9 mouse cellular contexts compared by ENCODE assay signal in the genomic region with DNA sequence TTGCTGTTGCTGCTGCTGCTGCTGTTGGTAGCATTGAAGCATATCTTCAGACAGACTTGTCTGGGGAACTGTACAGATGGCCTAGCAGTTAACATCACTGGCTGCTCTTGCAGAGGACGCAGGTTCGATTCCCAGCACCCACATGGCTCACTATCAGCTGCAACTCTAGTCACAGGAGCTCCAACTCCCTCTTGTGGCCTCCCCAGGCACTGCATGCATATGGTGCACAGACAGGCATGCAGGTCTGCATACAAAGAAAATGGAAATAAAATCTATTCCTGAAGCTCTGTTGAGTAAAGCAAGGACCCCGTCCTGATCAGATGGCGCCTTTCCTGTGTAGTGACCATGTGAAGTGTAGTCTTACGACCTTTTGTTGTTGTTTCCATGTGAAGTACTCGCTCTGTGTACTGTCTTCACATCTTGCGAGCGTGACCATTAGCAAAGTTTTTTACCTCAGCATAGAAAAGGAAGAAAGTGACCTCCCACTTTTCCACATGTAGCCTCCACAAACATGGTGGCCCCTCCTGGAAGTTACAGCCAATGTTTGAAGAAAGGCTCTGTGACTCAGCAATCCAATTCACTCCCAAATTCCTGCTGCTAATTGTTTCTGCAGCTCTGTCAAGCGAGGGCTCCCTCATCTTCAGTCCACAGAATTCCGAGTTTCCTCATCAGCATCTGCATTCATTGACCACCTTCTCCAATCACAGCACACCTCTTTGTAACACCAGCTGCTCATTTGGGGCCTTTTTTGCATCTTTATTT.
A peak's percentile ranks its signal among the peaks of the same experiment; 100 is the strongest.
DNase-seq lines count a peak whose midpoint lies in the region; TF ChIP-seq lines count a peak whose summit lies in the region.
"Had no signal": no experiment of that assay in that cellular context is flagged by ENCODE, and none has a peak within 500 bp of the region (broad histone marks: within the 10 kb centered on the region; RNA-seq: fewer than 3 reads in every experiment).

No protein-coding gene starts in this region.

- H3K4me1 ChIP-seq in brown adipose tissue, adult 24 weeks (ENCODE audit: control insufficient read depth, insufficient read depth, insufficient read length, low read length) = peaks cover 14% of the 10 kb centered on the region; the same call in 1 of the 2 replicates
- H3K4me1 ChIP-seq: forebrain, embryonic 12.5 days had no signal

- no peak overlapping the region for H3K27ac ChIP-seq in gastrocnemius, adult 2 months
- no peak overlapping the region for H3K27ac ChIP-seq in layer of hippocampus, adult 2 months
- H3K27ac ChIP-seq in brown adipose tissue, adult 24 weeks (replicated peaks; ENCODE audit: low read depth, low read length) = 0 out of 2 replicates have a peak overlapping the region, but pooled peaks have one; percentile 30
- H3K27ac ChIP-seq: forebrain, embryonic 12.5 days had no signal

- no peak for DNase-seq in gastrocnemius, adult 2 months
- DNase-seq in gastrocnemius, postnatal 10 days = no peak
- no peak for DNase-seq in layer of hippocampus, adult 2 months (ENCODE audit: low spot score in 2 of 2)
- no peak for DNase-seq in layer of hippocampus, postnatal 10 days (ENCODE audit: low spot score in 2 of 2)
- peak; percentile 16 for DNase-seq in A20 (ENCODE audit: low read depth, low spot score)
- DNase-seq in ovary, adult 18-20 months (ENCODE audit: low spot score) = no peak
- DNase-seq in neural tube, embryonic 10.5 days (ENCODE audit: extremely low spot score, low spot score) = no peak

- TF ChIP-seq CTCF in gastrocnemius, adult 2 months (IDR thresholded peaks at IDR 0.05) = peak; percentile 30; the same call in 1 of the 2 replicates
- peak; percentile 54 for TF ChIP-seq CTCF in layer of hippocampus, adult 2 months (conservative IDR thresholded peaks at IDR 0.05)

- H3K4me3 ChIP-seq in gastrocnemius, adult 2 months = no peak overlapping the region
- H3K4me3 ChIP-seq in layer of hippocampus, adult 2 months = no peak overlapping the region
- H3K4me3 ChIP-seq in brown adipose tissue, adult 24 weeks (ENCODE audit: insufficient read depth, low read depth, low read length) = no peak overlapping the region
- H3K4me3 ChIP-seq: forebrain, embryonic 12.5 days had no signal

- intact Hi-C loops in gastrocnemius, adult 2 months (cut with DNase I) = no loop called here
